Mouse (Mus musculus) liver, embryonic 14.5 days (tissue): ENCODE results near the gene Sh2d1a. TPM values are rescaled to one million over a fixed set of nuclear protein-coding genes. Genes with fewer than 3 reads are reported as not detected.

Experiments
- ATAC-seq: fragments of 200-750 bp; cut with Nextera tagmentation; 2 replicates; pipeline ENCODE4 v1.8.0; 2017; ENCODE audit warnings: moderate number of reproducible peaks, mild to moderate bottlenecking, moderate library complexity; ENCODE audit not compliant: insufficient read depth
- DNase-seq, 3 experiments: peaks; one replicate each; pipeline ENCODE4 v3.0.0-alpha.2; 2012 to 2013; ENCODE audit warnings: low read depth in 3 of 3, low spot score in 3 of 3
- H3K27ac ChIP-seq: fragments of 300-500 bp; sonication (generic); 2 replicates; pipeline ENCODE4 v1.5.1; 2014; ENCODE audit warnings: moderate library complexity, mild to moderate bottlenecking, control low read depth, inconsistent platforms
- H3K27me3 ChIP-seq: fragments of 300-500 bp; sonication (generic); 2 replicates; pipeline ENCODE4 v1.6.1; 2014; ENCODE audit warnings: mild to moderate bottlenecking, low read length, moderate library complexity; ENCODE audit not compliant: control insufficient read depth, insufficient read depth
- H3K36me3 ChIP-seq: fragments of 300-500 bp; sonication (generic); replicated peaks from 2 replicates; pipeline ENCODE4 v1.6.1; 2014; ENCODE audit warnings: low read depth; ENCODE audit not compliant: control insufficient read depth, insufficient read depth
- H3K4me1 ChIP-seq, 2 experiments: fragments of 200-500 bp in 1 of 2; fragments of 300-500 bp in 1 of 2; sonication (generic) in 1 of 2; replicated peaks; 2 replicates each; pipeline ENCODE4 v1.6.1; 2012 to 2014; ENCODE audit warnings: antibody characterized with exemption in 1 of 2, inconsistent platforms in 1 of 2, low read length in 1 of 2; ENCODE audit not compliant: control insufficient read depth in 2 of 2, insufficient read depth in 2 of 2
- H3K4me2 ChIP-seq: fragments of 300-500 bp; sonication (generic); 2 replicates; pipeline ENCODE4 v1.6.1; 2014; ENCODE audit warnings: low read depth, mild to moderate bottlenecking, control low read depth, moderate library complexity
- H3K4me3 ChIP-seq, 2 experiments: fragments of 200-500 bp in 1 of 2; fragments of 300-500 bp in 1 of 2; sonication (generic) in 1 of 2; 2 replicates each; pipeline ENCODE4 v1.5.1; 2012 to 2014; ENCODE audit warnings: low read depth in 2 of 2, low read length in 2 of 2, mild to moderate bottlenecking in 2 of 2, control low read depth in 1 of 2, inconsistent platforms in 1 of 2, moderate library complexity in 1 of 2; ENCODE audit not compliant: insufficient read depth in 1 of 2
- H3K9ac ChIP-seq: fragments of 300-500 bp; sonication (generic); replicated peaks from 2 replicates; pipeline ENCODE4 v1.6.1; 2014; ENCODE audit warnings: mild to moderate bottlenecking, control low read depth, moderate library complexity
- H3K9me3 ChIP-seq: fragments of 300-500 bp; sonication (generic); 2 replicates; pipeline ENCODE4 v1.6.1; 2016; ENCODE audit warnings: low read length, mixed read lengths; ENCODE audit not compliant: control insufficient read depth
- CTCF ChIP-seq: IDR thresholded peaks from 2 replicates; pipeline ENCODE4 v1.5.1; 2016; ENCODE audit warnings: antibody characterized with exemption, low read depth, control low read depth
- EP300 ChIP-seq: IDR thresholded peaks from 2 replicates; pipeline ENCODE4 v1.6.1; 2016; ENCODE audit warnings: antibody characterized with exemption, low read depth
- WGBS: fragments of 180-500 bp; shearing (Covaris S2); extraction: QIAGEN DNeasy Blood & Tissue Kit; methylation state at CpG from one replicate; pipeline ENCODE4 v1.1.7; 2014; ENCODE audit not compliant: insufficient replicate concordance; 5-methylcytosine and 5-hydroxymethylcytosine counted together
- polyA plus RNA-seq, 2 experiments: library from polyadenylated mRNA; depleted of rRNA in 1 of 2; stranded (reverse) in 1 of 2; unstranded in 1 of 2; fragments of >200 nt; fragmentation: Nextera tagmentation in 1 of 2; extraction: Ambion mirVana in 1 of 2; gene quantifications; 2 replicates each; pipeline versions ENCODE4 v1.2.1 to v1.2.3; 2012 to 2014

Sh2d1a gene
- polyA plus RNA-seq (2012; rRNA removed) (not detected in 2 replicates), polyA plus RNA-seq (2014; fragmentation: Nextera tagmentation; extraction: Ambion mirVana) (not detected in 2 replicates)

GRCm38 (mm10) chrX:42502291-42503043 is at the start of gene Sh2d1a:
Gene Sh2d1a, plus strand, starts transcription at chrX:42502453.
- no peak for ATAC-seq
- Histone ChIP-seq H3K27ac (no peak within 1 kb of the TSS), H3K4me2 (no peak within 1 kb of the TSS), H3K4me1 (no peaks in the 10 kb centered on the region), H3K4me3 (no peak within 1 kb of the TSS), H3K27me3 (no peaks in the 10 kb centered on the region), H3K36me3 (no peaks in the 10 kb centered on the region), H3K9me3 (no peaks in the 10 kb centered on the region), H3K9ac (no peak within 1 kb of the TSS)
- WGBS, result 70% methylated on average over 13 of the region's 13 CpGs
- no peak for TF ChIP-seq EP300
- no peak for TF ChIP-seq CTCF
- no peak for DNase-seq

- WGBS, result 59% methylated on average over 1 of the region's 1 CpGs
- ATAC-seq (no peak), DNase-seq (no peak)
- H3K9ac ChIP-seq, result no peak overlapping the region
- no peak overlapping the region for H3K4me3 ChIP-seq
- no peaks in the 10 kb centered on the region for H3K9me3 ChIP-seq
- no peaks in the 10 kb centered on the region for H3K36me3 ChIP-seq
- no peak for TF ChIP-seq CTCF
- no peak for TF ChIP-seq EP300
- no peak overlapping the region for H3K27ac ChIP-seq
- H3K4me1 ChIP-seq, result no peaks in the 10 kb centered on the region
- H3K4me2 ChIP-seq, result no peak overlapping the region
- H3K27me3 ChIP-seq, result no peaks in the 10 kb centered on the region
Observed at GRCm38 (mm10) chrX:42453001-42453400, 49.3 kb upstream of the Sh2d1a start.

DNA sequence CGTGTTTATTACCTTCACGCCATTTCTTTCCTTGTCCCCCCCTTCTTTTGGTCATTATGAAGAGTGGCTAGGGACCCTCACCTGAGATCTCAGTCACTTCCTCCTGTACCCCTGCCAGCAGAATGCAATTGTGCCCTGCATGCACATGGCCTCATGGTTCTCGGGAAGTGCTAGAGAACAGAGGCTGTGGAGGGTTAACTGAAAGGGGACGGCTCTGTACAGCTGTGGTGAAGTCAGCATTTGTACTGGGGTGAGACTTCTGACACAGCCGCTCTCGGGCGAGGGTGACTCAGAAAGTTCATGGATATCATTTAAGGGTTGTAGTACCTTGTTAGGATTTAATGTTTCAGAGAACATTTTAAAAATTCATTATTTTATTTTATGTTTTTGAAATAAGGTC is 47.7 kb upstream of the Sh2d1a start:
- Histone ChIP-seq H3K4me2 (no peak overlapping the region), H3K4me1 (no peaks in the 10 kb centered on the region), H3K27ac (no peak overlapping the region), H3K4me3 (no peak overlapping the region), H3K9me3 (no peaks in the 10 kb centered on the region), H3K9ac (no peak overlapping the region), H3K27me3 (no peaks in the 10 kb centered on the region), H3K36me3 (no peaks in the 10 kb centered on the region)
- TF ChIP-seq CTCF (no peak), EP300 (no peak)
- WGBS, result 58% methylated on average over 7 of the region's 7 CpGs
- no peak for DNase-seq
- no peak for ATAC-seq

DNA sequence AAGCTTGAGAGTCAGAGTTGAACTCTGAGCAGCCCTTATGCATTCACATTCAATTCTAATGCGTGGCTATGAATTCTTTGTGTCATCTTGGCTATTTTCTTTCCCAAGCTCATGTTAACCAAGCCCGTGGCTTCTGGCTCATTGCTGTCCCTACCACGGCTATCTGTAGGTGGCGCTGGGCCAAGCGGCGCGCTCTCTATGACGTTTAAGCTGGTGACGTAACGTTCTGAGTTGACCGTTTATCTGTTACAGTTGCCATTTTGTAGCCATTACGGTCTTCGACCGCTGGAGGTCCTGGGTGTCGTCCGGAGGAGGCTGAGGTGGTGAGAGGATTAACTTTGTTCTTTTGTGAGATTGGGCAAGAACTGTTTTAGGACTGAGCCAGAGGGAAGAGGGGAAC is 12.8 kb upstream of the Sh2d1a start, which contains the start of gene Tex13c2:
Gene Tex13c2, plus strand, starts transcription at position 246 of the 400 bp plus-strand sequence.
- H3K27ac ChIP-seq, result no peak within 1 kb of the TSS
- DNase-seq (no peak), ATAC-seq (no peak)
- 67% methylated on average over 16 of the region's 16 CpGs for WGBS
- no peaks in the 10 kb centered on the region for H3K27me3 ChIP-seq
- no peaks in the 10 kb centered on the region for H3K9me3 ChIP-seq
- H3K4me1 ChIP-seq, result no peaks in the 10 kb centered on the region
- TF ChIP-seq EP300, result no peak
- TF ChIP-seq CTCF, result no peak
- no peak within 1 kb of the TSS for H3K4me2 ChIP-seq
- H3K9ac ChIP-seq, result no peak within 1 kb of the TSS
- H3K4me3 ChIP-seq, result no peak within 1 kb of the TSS
- no peaks in the 10 kb centered on the region for H3K36me3 ChIP-seq

DNA sequence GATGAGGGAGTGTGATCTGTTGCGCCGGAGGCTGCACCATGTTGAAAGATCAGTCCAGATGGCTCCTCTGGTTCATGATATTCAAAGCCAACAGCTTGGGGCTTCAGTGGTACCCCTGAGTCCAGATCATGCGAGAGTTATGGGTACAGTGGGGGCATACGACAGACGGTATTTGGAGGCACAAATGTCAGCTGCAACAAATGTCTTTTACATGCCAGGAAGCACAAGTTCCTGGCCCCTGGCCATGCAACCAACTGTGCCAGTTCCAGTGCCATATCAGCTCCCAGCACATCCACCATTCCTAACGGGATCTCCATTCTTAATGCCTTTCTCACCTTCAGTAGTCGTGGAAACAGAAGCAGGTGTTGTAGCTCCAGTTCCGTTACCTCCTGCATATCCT is 11.9 kb upstream of the Sh2d1a start:
- H3K4me1 ChIP-seq, result no peaks in the 10 kb centered on the region
- WGBS, result 77% methylated on average over 8 of the region's 8 CpGs
- H3K4me3 ChIP-seq, result no peak overlapping the region
- TF ChIP-seq CTCF (no peak), EP300 (no peak)
- no peak overlapping the region for H3K9ac ChIP-seq
- H3K27me3 ChIP-seq, result no peaks in the 10 kb centered on the region
- H3K4me2 ChIP-seq, result no peak overlapping the region
- ATAC-seq (no peak), DNase-seq (no peak)
- H3K36me3 ChIP-seq, result no peaks in the 10 kb centered on the region
- H3K27ac ChIP-seq, result no peak overlapping the region
- no peaks in the 10 kb centered on the region for H3K9me3 ChIP-seq
